Mouse (Mus musculus): ENCODE data around the gene Poc5.

Poc5 gene

DNA sequence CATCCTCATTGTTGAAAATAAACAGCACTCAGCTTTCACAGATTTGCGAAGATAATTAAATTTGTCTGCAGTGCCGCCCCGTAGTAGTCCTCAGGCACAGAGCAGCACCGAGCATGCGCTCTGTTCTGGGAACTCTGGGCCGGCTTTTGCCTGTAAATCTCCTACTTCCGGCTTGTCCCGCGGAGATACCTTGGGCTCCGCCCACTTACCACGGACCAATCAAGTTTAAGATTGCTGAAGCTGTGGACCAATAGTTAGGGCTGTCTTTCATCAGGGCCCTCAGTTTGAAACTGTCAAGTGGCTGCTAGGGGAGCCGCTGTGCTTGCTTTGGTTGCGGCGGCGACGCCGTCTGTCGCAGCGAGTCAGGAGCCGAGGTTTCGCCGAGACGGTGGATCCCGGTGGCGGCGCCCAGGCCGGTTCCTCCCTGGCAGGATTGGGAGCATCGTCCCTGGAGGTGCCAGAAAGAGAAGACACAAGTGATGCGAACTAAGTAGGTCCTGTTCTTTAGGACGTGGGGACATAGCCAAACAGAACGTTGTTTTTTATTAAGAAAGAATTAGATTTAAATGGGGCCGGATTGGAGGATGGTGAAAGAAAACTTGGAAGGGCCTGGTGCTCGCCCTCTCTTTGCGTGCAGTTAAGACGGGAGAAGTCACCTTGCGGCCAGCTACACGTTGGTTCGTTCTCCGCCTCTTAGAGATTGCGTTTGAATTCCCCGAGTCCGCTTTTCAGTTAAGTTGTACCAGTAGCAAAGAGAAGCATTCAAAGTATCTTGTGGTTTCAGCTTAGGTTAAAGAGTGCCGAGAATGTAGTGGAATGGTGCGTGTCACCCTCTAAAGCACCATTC is at the start of gene Poc5:
Poc5 (plus strand) TSS at position 253 of the 847 bp plus-strand sequence.
- peak; percentile 99 for DNase-seq

DNA sequence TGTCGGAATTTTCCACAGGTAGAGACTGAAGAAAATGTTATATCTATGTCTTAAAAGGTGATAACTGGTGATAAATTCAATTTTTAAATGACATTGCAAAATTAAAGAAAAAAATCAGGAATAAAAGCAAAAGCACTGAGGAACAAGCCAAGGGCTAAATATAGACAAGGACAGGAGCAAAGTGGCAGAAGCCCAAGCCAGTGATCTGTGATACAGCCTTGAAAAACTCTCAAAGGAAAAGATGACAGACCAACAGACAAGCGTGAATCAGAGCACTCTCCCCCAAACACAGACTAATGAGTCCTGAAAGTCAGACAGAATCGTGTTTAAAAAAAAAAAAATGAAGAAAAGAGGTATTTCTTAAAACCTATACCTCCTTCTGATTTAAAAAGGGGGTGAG is 46.6 kb upstream of the Poc5 start:
- DNase-seq: no peak

GRCm38 (mm10) chr13:96344778-96345177 is 43.3 kb upstream of the Poc5 start:
- DNase-seq: no peak

DNA sequence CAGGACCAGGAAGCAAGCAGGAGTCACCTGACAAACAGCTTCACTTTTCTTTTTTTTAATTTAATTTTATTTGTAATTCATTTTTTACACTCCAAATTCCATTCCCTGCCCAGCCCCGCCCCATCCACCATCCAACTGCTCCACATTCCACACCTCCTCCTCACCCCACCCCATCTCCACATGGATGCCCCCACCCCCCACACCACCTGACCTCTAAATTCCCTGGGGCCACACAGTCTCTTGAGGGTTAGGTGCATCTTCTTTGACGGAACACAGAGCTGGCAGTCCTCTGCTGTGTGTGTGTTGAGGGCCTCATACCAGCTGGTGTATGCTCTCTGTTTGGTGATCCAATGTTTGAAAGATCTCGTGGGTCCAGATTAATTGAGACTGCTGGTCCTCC is 41.5 kb upstream of the Poc5 start:
- DNase-seq: no peak

- DNase-seq: no peak
These were observed 37.9 kb upstream of the Poc5 start for GRCm38 (mm10) chr13:96350207-96350606.

DNA sequence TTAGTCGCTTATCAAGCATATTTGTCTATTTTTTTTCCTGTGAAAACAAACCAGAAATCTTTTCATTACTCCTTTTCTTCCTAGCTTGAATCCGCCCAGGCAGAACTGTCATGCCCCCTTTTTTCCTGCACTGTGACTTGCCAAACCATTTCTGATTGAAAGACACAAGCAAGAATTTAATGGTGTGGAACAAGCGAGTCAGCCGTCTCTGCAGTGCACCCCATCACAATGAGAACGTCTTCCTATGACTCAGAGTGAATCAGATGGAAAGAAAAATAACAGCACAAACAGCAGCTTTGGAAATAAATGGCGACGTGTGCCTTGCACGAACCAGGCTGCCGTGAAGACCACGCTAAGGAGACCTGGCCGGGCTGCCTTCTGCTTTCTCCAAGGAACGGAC is 36.8 kb upstream of the Poc5 start:
- no peak for DNase-seq

DNA sequence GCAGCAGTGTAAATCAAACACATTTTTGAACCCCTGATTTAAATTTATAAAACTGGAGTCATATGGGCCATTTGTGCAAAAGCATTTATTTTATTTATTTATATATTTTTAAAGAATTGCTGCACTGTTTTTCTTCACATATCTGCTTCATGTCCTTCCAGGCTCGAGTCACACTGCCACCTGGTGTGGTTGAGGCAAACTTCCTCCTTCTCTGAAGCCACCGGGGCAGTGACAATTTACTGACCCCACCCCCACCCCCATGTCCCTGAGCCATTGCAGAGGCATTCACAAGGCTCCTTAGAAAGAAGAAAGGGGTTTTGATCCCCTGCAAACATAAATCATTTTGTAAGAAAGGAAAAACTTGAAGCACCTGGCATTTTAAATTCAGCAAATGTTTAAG is 12.6 kb upstream of the Poc5 start:
- DNase-seq: no peak

- DNase-seq: no peak
These were observed 11.2 kb upstream of the Poc5 start for GRCm38 (mm10) chr13:96376871-96377270.

DNA sequence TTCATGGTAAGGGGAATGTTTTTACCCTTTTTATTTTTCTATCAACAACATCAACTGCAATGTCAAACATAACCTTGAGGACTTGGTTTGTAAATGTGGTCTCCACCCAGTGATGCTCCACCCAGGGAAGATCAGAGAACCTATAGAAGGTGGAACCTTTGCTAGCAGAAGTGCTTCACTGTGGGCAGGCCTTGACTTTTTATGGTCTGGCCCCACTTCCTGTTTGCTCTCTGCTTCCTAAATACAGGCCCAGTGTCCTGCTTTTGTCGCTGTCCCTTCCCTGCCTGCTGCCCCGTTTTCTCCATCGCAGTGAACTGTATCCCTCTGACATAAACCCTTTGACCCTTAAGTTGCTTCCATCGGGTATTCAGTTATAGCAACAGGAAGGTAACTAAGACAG is 10.2 kb upstream of the Poc5 start:
- DNase-seq: no peak

DNA sequence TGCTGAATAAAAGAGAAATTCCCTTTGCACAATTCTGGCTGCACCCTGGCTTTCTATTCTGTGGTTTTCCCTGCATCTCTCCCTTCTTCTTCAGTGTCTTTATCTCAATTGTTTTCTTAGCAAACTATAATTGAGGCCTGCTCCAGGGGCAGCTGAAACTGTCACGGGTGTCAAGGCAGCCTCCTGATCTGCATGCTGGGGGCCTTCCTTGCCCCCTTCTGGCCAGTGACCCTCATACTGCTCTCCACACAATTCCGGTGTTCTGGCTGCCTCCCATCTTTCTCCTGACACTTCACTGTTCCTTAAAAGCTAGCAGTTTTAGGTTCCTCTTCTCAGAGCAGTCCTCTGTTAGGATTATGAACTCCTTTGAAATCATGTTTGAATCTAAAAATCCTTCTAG is 1.2 kb downstream of the Poc5 start:
- no peak for DNase-seq

DNA sequence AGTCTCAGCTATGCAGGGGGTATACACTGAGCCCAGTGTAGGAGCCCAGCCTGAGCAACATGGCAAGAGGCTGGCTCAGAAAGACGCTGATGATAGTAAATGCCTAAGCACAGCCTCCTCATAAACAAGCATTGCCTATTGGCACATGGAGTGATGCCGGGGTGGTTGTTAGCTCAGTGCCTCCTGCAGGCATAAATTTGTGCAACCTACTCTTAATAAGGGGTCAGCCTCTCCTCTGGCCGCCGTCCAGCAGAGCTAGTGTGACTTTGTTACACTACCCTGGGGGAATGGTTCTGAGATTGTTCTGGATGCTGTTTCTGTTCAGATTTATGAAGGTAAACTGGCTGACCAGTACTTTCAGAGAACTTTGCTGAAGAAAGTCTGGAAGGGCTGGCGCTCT is 13.2 kb downstream of the Poc5 start:
- no peak for DNase-seq

- no peak for DNase-seq
These were observed 17.4 kb downstream of the Poc5 start for GRCm38 (mm10) chr13:96405518-96405917.

DNA sequence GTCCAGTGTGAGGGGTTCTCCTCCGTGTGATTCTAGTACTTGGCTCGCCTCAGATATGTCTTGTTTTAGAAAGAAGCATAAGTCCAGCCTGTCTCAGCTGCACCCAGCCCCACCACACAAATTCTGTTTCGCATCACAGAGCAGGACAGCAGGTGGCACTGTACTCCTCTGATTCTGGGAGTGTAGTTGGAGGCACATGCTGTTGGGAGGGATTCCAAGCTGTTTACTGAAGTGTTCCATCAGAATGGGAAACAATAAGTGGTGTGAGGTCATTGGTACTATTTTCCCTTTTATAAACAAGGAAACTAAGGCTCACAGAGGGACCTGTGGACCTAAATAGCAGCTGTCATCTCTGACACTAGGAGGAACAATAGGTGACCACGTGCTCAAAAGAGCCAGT is 18.9 kb downstream of the Poc5 start:
- no peak for DNase-seq

DNA sequence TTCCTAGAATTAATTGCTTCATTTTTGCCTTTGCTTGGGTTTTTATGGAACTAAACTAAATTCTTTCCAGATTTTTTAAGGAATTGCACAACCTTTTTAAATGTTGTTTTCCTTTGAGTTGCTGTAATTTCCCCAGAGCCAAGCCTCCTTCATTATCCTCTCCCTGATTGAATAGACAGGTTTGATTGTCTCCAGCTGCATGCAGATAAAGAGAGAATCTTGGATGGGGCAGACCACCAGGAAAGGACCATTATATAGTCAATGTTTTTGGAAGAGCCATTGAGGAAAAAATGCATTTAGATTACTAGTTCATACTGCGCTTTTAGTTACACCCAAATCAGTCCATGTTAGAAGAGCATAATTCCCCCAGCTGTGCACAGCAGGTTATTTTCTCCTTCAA is 20.7 kb downstream of the Poc5 start:
- DNase-seq: no peak

DNA sequence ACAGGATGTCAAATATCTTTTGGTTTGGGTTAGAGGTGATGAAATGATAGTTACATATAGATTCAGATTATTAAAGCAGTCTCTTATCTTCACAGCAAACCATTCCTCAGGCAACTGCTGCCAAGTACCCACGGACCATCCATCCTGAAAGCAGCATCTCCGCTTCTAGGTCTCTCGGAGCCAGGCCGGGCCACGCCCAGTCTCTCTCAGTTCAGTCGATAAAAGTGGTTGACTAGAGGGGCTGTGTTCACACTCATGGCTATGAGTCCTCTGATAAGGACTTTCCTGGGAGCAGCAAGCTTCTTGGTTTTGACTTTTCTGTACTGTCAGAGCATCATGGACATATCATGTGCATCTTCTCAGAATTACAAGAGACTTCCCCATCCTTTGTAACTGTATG is 26.3 kb downstream of the Poc5 start:
- DNase-seq: no peak

DNA sequence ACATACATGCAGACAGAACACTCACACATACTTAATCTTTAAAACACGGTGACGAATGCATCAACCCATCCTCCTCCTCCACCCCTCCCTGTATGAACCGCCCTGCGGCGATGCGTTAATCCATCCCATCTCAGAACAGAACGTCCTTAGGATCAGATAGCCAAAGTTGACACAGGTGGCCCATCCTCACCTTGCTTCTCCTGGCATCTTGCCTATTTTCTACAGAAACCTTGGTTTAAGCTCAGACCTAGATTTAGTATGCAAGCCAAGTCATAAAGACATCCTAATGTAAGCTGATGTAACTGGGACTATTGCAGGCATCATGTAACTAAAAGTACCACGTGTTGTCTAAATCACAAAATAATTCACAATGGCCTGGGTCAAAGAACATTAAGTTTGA is 28.3 kb downstream of the Poc5 start:
- DNase-seq: no peak

- DNase-seq: no peak
These were observed 29.2 kb downstream of the Poc5 start for GRCm38 (mm10) chr13:96417261-96417813.

- DNase-seq: no peak
These were observed 30.4 kb downstream of the Poc5 start for GRCm38 (mm10) chr13:96418487-96418886.

- no peak for DNase-seq
These were observed 33.1 kb downstream of the Poc5 start for GRCm38 (mm10) chr13:96421230-96421629.

- no peak for DNase-seq
These were observed 36.6 kb downstream of the Poc5 start for GRCm38 (mm10) chr13:96424496-96425274.

DNA sequence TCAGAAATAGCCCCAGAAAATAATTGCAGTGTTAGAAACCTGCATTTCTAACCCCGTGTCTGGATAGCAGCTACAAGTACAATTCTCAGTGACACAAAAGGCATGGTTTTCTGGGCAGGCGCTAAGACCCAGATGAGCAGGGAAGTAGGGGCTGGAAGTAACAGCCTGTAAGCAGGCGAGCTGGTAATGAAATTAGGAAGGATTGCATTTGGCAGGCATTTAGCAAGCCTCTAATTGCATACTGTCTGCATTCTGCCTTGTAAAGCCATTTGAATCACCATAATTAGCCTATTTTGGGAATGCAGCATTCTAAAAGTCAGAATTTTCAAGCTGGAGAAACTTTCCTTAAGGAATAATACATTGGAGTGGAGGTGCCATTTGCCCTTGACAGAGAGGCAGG is 38.0 kb downstream of the Poc5 start:
- DNase-seq: no peak

DNA sequence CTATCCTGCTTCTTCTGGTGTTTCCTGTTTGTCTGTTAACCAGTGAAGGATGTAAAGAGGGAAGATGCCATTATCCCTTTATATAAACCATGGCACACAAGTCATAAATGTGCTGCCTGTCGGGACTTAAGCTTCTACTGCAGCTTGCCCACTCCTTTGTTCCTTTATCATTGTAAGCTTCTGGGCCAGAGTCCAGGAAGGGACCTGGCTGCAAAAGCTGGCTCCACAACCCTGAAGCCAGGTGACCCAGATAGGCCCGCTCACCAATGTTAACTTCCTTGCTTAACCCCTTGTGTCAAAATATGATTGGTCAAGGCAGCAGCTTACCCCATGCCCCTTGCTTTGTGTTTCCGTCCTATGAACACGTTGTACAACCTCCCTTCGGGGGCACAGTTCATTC is 40.4 kb downstream of the Poc5 start:
- DNase-seq: no peak

DNA sequence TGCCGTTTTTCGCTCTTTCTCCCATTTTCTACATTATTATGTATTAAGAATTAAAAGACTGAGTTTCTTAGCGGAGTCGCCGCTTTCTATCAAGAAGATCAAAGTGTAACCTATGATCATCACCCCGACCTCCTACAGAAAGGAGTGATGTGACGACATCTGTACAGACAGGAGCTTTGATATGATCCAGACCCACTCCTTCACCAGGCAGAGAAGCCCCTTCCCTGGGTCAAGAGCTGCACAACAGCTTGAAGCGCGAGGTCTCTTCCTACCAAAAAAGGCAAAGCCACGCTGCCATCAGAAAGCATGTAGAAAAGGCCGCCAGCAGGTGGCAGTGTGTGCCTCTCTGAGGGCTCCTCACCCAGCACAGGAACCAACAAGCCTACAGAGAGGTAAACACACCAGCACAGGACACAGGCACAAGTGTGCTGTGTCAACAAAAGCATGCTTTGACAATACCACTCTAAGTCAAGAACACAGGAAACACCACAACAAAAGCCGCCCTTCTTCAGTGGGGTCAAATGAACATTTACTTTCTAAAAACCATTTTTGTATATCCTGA is 43.6 kb downstream of the Poc5 start:
- peak; percentile 80 for DNase-seq

DNA sequence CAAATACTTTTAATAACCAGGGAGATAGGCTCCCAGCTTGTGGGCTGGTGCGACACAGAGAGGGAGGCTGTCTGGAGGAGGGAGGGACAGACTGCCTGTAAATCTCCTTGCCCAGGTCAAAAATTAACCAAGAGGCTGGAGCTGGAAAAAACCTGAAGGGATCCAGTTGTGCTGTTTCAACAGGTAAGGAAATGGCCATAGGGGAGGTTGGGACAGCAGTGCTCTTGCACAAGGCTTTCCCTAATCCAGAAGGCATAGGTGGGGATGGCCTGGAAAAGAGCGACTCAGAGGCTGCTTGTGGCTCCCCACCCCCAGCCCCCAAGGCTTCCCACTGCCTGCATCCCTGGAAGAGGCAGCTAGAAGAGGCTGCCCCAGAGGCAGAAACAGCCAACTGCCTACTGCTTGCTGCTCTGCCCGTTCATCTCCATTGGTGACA is 44.3 kb downstream of the Poc5 start:
- DNase-seq: no peak

Data from right cerebral cortex, postnatal 25 days (tissue).